Mouse (Mus musculus) leukemia stem cell, adult 10-12 weeks (primary cell): ENCODE measurements around the gene Nrros. TPM values are rescaled to one million over a fixed set of nuclear protein-coding genes. Genes with fewer than 3 reads are reported as not detected.

Experiments used
- polyA plus RNA-seq: library from polyadenylated mRNA; stranded (reverse); fragments of >175 nt; gene quantifications from 2 replicates; pipeline ENCODE4 v1.2.3, GENCODE M21; 2012; ENCODE audit warnings: low replicate concordance

Gene Nrros
- 81.8 and 118 TPM in 2 replicates for polyA plus RNA-seq

DNA sequence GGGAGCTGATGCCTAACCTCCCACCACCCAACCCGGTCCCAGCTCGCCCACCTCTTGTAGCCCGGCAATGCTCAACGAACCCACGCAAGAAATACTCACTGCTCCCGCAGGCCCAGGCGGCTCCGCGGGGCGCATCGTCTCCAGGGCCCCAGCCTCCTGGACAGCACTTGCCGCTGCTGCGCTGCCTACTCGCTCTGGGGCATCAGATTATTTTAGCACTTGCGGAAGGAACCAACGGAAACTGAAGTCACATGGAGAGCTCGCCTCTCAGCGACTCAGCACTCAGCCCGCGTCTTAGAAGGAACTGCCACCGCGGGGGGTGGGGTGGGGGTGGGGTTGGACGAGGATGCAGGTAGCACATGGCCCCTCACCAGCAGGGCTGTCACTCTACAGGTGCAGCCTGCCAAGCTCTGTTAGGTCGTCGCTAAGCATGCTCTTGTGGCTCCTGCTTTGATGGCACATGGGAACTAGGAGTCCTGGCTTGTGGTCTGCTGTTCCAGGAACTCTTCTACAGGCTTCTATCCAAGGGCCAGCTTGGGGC is at the start of gene Nrros:
Gene Nrros (minus strand): TSS at position 314 of the 541 bp plus-strand sequence.

DNA sequence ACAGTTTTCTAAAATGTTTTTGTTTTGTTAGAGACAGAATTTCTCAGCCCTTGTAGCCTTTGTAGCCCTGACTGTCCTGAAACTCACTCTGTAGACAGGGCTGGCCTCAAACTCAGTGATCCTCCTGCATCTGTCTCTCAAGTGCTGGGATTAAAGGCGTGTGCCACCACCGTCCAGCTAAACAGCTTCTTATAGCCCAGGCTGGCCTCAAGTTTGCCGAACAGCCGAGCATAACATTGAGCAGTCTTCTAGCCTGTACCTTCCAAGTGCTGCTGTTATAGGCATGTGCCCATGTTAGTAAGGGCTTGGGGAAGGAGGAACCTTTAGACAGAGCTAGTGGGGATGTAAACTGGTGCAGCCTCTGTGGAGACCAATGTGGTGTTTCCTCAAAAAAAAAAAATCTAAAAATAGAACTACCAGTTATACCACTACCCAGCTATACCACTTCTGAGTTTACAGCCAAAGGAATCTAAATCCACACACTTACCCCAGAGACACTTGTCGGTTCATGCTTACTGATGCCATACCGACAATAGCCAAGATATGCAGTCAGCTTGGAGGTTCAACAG is 14.0 kb upstream of the Nrros start, which contains the start of gene Bex6:
Gene Bex6 (plus strand): TSS at position 491 of the 569 bp plus-strand sequence.

DNA sequence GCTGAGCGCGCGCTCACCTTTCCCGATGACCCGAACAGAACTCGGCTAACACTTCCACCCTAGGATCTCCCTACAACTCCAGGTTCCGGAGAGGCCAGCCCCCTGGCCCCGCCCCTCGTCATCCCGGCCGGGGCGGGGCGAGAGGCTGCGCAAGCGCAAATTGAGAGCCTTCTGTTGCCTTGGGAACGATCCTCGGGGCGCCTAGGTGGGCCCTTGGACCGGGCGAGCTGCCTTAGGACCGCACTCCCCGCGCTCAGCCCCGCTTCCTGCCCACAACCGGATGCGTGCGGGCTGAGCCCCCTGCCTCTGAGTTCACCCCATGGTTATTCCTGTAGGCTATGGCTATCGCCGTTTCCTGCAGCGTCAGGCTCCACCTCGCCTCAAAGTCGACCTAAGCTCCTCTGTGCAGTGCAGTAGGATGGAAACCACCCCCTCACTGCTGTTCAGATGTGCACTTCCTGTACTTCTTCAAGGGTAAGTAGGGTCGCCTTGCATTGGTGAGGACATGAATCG is 65.7 kb downstream of the Nrros start, which contains the start of the genes Pigx and Cep19:
Gene Pigx (minus strand): TSS at position 103 of the 513 bp plus-strand sequence.
Gene Cep19 (plus strand): TSS at position 163 of the 513 bp plus-strand sequence.

Other genes starting within 250 kb of the Nrros start
- gene Pigz, start 231.7 kb downstream of the Nrros start, polyA plus RNA-seq = 1.3 TPM in 1 of 2 replicates, not detected in the other
- 85.8 and 120 TPM in 2 replicates for gene 0610012G03Rik, start 217.1 kb downstream of the Nrros start, polyA plus RNA-seq
- gene Ncbp2, start 217.1 kb downstream of the Nrros start, polyA plus RNA-seq = 36.3 and 37.5 TPM in 2 replicates
- gene Senp5, start 162.3 kb downstream of the Nrros start, polyA plus RNA-seq = 1.3 and 1.6 TPM in 2 replicates
- gene Pak2, start 86.3 kb downstream of the Nrros start, polyA plus RNA-seq = 48.6 and 50.2 TPM in 2 replicates
- gene Pigx, start 65.9 kb downstream of the Nrros start, polyA plus RNA-seq = 32.2 and 33.9 TPM in 2 replicates
- gene Cep19, start 65.8 kb downstream of the Nrros start, polyA plus RNA-seq = 4.2 and 4.8 TPM in 2 replicates
- gene Bex6, start 14.2 kb upstream of the Nrros start, polyA plus RNA-seq = not detected in 2 replicates
- 3.5 and 4.8 TPM in 2 replicates for gene Fbxo45, start 81.6 kb upstream of the Nrros start, polyA plus RNA-seq
- gene Wdr53, start 81.6 kb upstream of the Nrros start, polyA plus RNA-seq = 5.9 TPM in 2 replicates
- gene Smco1, start 105.9 kb upstream of the Nrros start, polyA plus RNA-seq = not detected in 2 replicates
- 8.2 and 12.7 TPM in 2 replicates for gene Rnf168, start 111.9 kb upstream of the Nrros start, polyA plus RNA-seq
- 1.1 and 2.5 TPM in 2 replicates for gene Ubxn7, start 166.7 kb upstream of the Nrros start, polyA plus RNA-seq
- gene Tm4sf19, start 234.9 kb upstream of the Nrros start, polyA plus RNA-seq = not detected in 2 replicates